Mouse (Mus musculus) megakaryocyte, embryonic 14.5 days (primary cell): ENCODE results near the gene 1700047I17Rik2.
"Not testable (repeated sequence)": the region's sequence is repeated elsewhere in the genome, so short reads cannot be mapped to it uniquely, and the experiment has no call there.

Source experiments
- FLI1 ChIP-seq: IDR thresholded peaks from 2 replicates; pipeline ENCODE4 v1.6.1; 2012; ENCODE audit warnings: low read length, inconsistent platforms, mixed read lengths
- GATA1 ChIP-seq: IDR thresholded peaks from 3 replicates; pipeline ENCODE4 v1.6.1; 2012; ENCODE audit warnings: mixed read lengths, low read length, inconsistent platforms, borderline replicate concordance

DNA sequence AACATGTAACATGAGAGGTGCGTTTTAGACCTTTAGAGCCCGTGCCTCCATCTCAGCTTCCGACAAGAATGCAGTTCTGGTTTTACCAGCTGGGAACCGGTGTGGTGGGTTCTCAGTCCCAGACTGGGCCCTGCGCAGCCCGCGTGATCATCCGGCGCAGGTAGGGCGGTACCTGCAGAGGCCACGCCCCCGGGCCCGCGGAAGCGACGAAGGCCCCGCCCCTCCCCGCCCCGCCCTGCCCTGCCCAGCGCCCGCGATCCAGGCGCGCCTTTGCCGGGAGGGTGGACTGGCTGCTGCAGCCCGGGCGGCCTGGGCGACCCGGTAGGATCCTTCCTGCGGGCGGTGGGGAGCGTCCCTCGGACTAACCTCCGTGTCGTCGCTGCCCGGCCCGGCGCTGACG lies at the start of gene 1700047I17Rik2:
- not testable (repeated sequence) for TF ChIP-seq GATA1, FLI1
